Mouse (Mus musculus) heart, adult 9 months (tissue): Measurements from ENCODE around the gene Ergic2.

Experiments used
- DNase-seq, 2 experiments: peaks; one replicate each; pipeline ENCODE4 v3.0.0; 2022; ENCODE audit warnings: low spot score in 2 of 2

Gene Ergic2

GRCm38 (mm10) chr6:148211897-148212680, at the start of gene Ergic2:
Ergic2 (minus strand) TSS chr6:148212374.
- peak; percentile 97 to 99 for DNase-seq

GRCm38 (mm10) chr6:148260729-148261101, 48.5 kb upstream of the Ergic2 start:
- DNase-seq, result no peak

GRCm38 (mm10) chr6:148259979-148260728, 48.0 kb upstream of the Ergic2 start:
- no peak for DNase-seq

GRCm38 (mm10) chr6:148259074-148259473, 46.9 kb upstream of the Ergic2 start:
- DNase-seq, result no peak

GRCm38 (mm10) chr6:148257805-148258204, 45.6 kb upstream of the Ergic2 start:
- no peak for DNase-seq

- no peak for DNase-seq
Observed at GRCm38 (mm10) chr6:148256109-148256508, 43.9 kb upstream of the Ergic2 start.

- DNase-seq, result no peak
Observed at GRCm38 (mm10) chr6:148255395-148256053, 43.4 kb upstream of the Ergic2 start.

- no peak for DNase-seq
Observed at GRCm38 (mm10) chr6:148249221-148249620, 37.0 kb upstream of the Ergic2 start.

- peak in 1 of 2 experiments; percentile 43 for DNase-seq
Observed at GRCm38 (mm10) chr6:148248625-148249024, 36.5 kb upstream of the Ergic2 start.

- no peak for DNase-seq
Observed at GRCm38 (mm10) chr6:148246544-148246943, 34.4 kb upstream of the Ergic2 start.

- no peak for DNase-seq
Observed at GRCm38 (mm10) chr6:148244836-148245235, 32.7 kb upstream of the Ergic2 start.

- DNase-seq, result no peak
Observed at GRCm38 (mm10) chr6:148242304-148242703, 30.1 kb upstream of the Ergic2 start.

- DNase-seq, result no peak
Observed at GRCm38 (mm10) chr6:148241685-148242084, 29.5 kb upstream of the Ergic2 start.

- DNase-seq, result no peak
Observed at GRCm38 (mm10) chr6:148239311-148239710, 27.1 kb upstream of the Ergic2 start.

- DNase-seq, result peak in 1 of 2 experiments; percentile 22
Observed at GRCm38 (mm10) chr6:148237453-148237852, 25.3 kb upstream of the Ergic2 start.

GRCm38 (mm10) chr6:148234105-148234828, 22.1 kb upstream of the Ergic2 start:
- no peak for DNase-seq

- no peak for DNase-seq
Observed at GRCm38 (mm10) chr6:148227542-148227941, 15.4 kb upstream of the Ergic2 start.

GRCm38 (mm10) chr6:148222686-148223085, 10.5 kb upstream of the Ergic2 start:
- no peak for DNase-seq

GRCm38 (mm10) chr6:148218235-148219076, 6.3 kb upstream of the Ergic2 start:
- no peak for DNase-seq

GRCm38 (mm10) chr6:148216752-148217151, 4.6 kb upstream of the Ergic2 start:
- DNase-seq, result no peak

- peak; percentile 30 for DNase-seq
Observed at GRCm38 (mm10) chr6:148214765-148215164, 2.6 kb upstream of the Ergic2 start.
